Mouse (Mus musculus): ENCODE measurements around the gene Ghdc. TPM values are rescaled to one million over a fixed set of nuclear protein-coding genes. Genes with fewer than 3 reads are reported as not detected.
A peak's percentile ranks its signal among the peaks of the same experiment; 100 is the strongest.

The Ghdc gene
- polyA plus RNA-seq, 1 experiment from 2014 or later: 1.4 TPM

- H3K9ac ChIP-seq: no peak overlapping the region
- H3K9me3 ChIP-seq (replicated peaks): no peaks in the 10 kb centered on the region
- H3K36me3 ChIP-seq: no peaks in the 10 kb centered on the region
- H3K4me1 ChIP-seq (replicated peaks): peaks cover 23% of the 10 kb centered on the region
- no peak overlapping the region for H3K27ac ChIP-seq
- no peak for DNase-seq
- WGBS (ENCODE audit: insufficient replicate concordance): 78% methylated on average over 10 of the region's 10 CpGs
- no peak overlapping the region for H3K4me3 ChIP-seq (replicated peaks)
- ATAC-seq (ENCODE audit: low read depth): no peak
- peaks cover 50% of the 10 kb centered on the region for H3K27me3 ChIP-seq
- H3K4me2 ChIP-seq: no peak overlapping the region
Measured at GRCm38 (mm10) chr11:100746546-100746945, 24.2 kb downstream of the Ghdc start.

- no peak overlapping the region for H3K4me3 ChIP-seq (replicated peaks)
- H3K27ac ChIP-seq: no peak overlapping the region
- no peak for ATAC-seq (ENCODE audit: low read depth)
- DNase-seq: peak; percentile 38
- no peaks in the 10 kb centered on the region for H3K9me3 ChIP-seq (replicated peaks)
- no peak overlapping the region for H3K4me2 ChIP-seq
- H3K27me3 ChIP-seq: peaks cover 45% of the 10 kb centered on the region
- no peak overlapping the region for H3K9ac ChIP-seq
- WGBS (ENCODE audit: insufficient replicate concordance): 14% methylated on average over 6 of the region's 6 CpGs
- peaks cover 24% of the 10 kb centered on the region for H3K4me1 ChIP-seq (replicated peaks)
- H3K36me3 ChIP-seq: no peaks in the 10 kb centered on the region
Measured at GRCm38 (mm10) chr11:100745085-100745484, 25.7 kb downstream of the Ghdc start.

- 71% methylated on average over 6 of the region's 6 CpGs for WGBS (ENCODE audit: insufficient replicate concordance)
- Histone ChIP-seq H3K4me2 (no peak overlapping the region), H3K9me3 (replicated peaks) (no peaks in the 10 kb centered on the region), H3K4me3 (replicated peaks) (no peak overlapping the region), H3K4me1 (replicated peaks) (peaks cover 31% of the 10 kb centered on the region), H3K27ac (no peak overlapping the region), H3K36me3 (no peaks in the 10 kb centered on the region), H3K9ac (no peak overlapping the region), H3K27me3 (peaks cover 12% of the 10 kb centered on the region; the same call in 1 of the 2 replicates)
- DNase-seq (no peak), ATAC-seq (ENCODE audit: low read depth) (no peak)
Measured at GRCm38 (mm10) chr11:100741348-100741747, 29.4 kb downstream of the Ghdc start.

GRCm38 (mm10) chr11:100738749-100739148 lies 32.0 kb downstream of the Ghdc start:
- peak overlapping the region; percentile 69 for H3K9ac ChIP-seq

GRCm38 (mm10) chr11:100738066-100738604 lies 32.6 kb downstream of the Ghdc start, which contains the start of gene Rab5c:
TSS of gene Rab5c (minus strand) at chr11:100738215.
- H3K9me3 ChIP-seq (replicated peaks): no peaks in the 10 kb centered on the region
- H3K4me1 ChIP-seq (replicated peaks): peaks cover 58% of the 10 kb centered on the region
- peak; percentile 95 for ATAC-seq (ENCODE audit: low read depth)
- H3K36me3 ChIP-seq: peaks cover 20% of the 10 kb centered on the region
- peak within 1 kb of the TSS; percentile 97 for H3K27ac ChIP-seq
- peak within 1 kb of the TSS; percentile 98 for H3K4me2 ChIP-seq
- no peaks in the 10 kb centered on the region for H3K27me3 ChIP-seq
- peak; percentile 100 for DNase-seq
- WGBS (ENCODE audit: insufficient replicate concordance): under 1% methylated on average over 39 of the region's 39 CpGs
- peak within 1 kb of the TSS; percentile 99 for H3K4me3 ChIP-seq (replicated peaks)
- peak within 1 kb of the TSS; percentile 99 for H3K9ac ChIP-seq

More at GRCm38 (mm10) chr11:100738749-100739148, 32.0 kb downstream of the Ghdc start:
- H3K4me1 ChIP-seq (replicated peaks): peaks cover 52% of the 10 kb centered on the region
- peak overlapping the region; percentile 77 for H3K4me2 ChIP-seq
- DNase-seq (no peak), ATAC-seq (ENCODE audit: low read depth) (no peak)
- peaks cover 15% of the 10 kb centered on the region for H3K36me3 ChIP-seq
- no peaks in the 10 kb centered on the region for H3K9me3 ChIP-seq (replicated peaks)
- H3K27me3 ChIP-seq: no peaks in the 10 kb centered on the region
- 24% methylated on average over 5 of the region's 5 CpGs for WGBS (ENCODE audit: insufficient replicate concordance)
- peak overlapping the region; percentile 99 for H3K4me3 ChIP-seq (replicated peaks)
- peak overlapping the region; percentile 84 for H3K27ac ChIP-seq

- peak overlapping the region; percentile 99 for H3K4me3 ChIP-seq (replicated peaks)
- H3K27ac ChIP-seq: peak overlapping the region; percentile 97
- ATAC-seq (ENCODE audit: low read depth): peak; percentile 73
- H3K9ac ChIP-seq: peak overlapping the region; percentile 99
- H3K4me1 ChIP-seq (replicated peaks): peaks cover 68% of the 10 kb centered on the region
- under 1% methylated on average over 13 of the region's 13 CpGs for WGBS (ENCODE audit: insufficient replicate concordance)
- peak; percentile 77 for DNase-seq
- peaks cover 29% of the 10 kb centered on the region for H3K36me3 ChIP-seq
- no peaks in the 10 kb centered on the region for H3K27me3 ChIP-seq
- no peaks in the 10 kb centered on the region for H3K9me3 ChIP-seq (replicated peaks)
- H3K4me2 ChIP-seq: peak overlapping the region; percentile 98
Measured at GRCm38 (mm10) chr11:100737105-100737733, 33.5 kb downstream of the Ghdc start.

GRCm38 (mm10) chr11:100736746-100737080 lies 34.0 kb downstream of the Ghdc start:
- peak overlapping the region; percentile 98 for H3K4me2 ChIP-seq
- H3K27me3 ChIP-seq: no peaks in the 10 kb centered on the region
- peak overlapping the region; percentile 97 for H3K27ac ChIP-seq
- WGBS (ENCODE audit: insufficient replicate concordance): 37% methylated on average over 4 of the region's 4 CpGs
- peaks cover 34% of the 10 kb centered on the region for H3K36me3 ChIP-seq
- no peaks in the 10 kb centered on the region for H3K9me3 ChIP-seq (replicated peaks)
- ATAC-seq (ENCODE audit: low read depth) (no peak), DNase-seq (no peak)
- peak overlapping the region; percentile 99 for H3K9ac ChIP-seq
- peak overlapping the region; percentile 99 for H3K4me3 ChIP-seq (replicated peaks)
- peaks cover 72% of the 10 kb centered on the region for H3K4me1 ChIP-seq (replicated peaks)

GRCm38 (mm10) chr11:100735954-100736745 lies 34.6 kb downstream of the Ghdc start:
- H3K27ac ChIP-seq: peak overlapping the region; percentile 97
- peak overlapping the region; percentile 99 for H3K9ac ChIP-seq
- no peak for DNase-seq
- peak overlapping the region; percentile 99 for H3K4me3 ChIP-seq (replicated peaks)
- peaks cover 40% of the 10 kb centered on the region for H3K36me3 ChIP-seq
- ATAC-seq (ENCODE audit: low read depth): no peak
- H3K4me1 ChIP-seq (replicated peaks): peaks cover 78% of the 10 kb centered on the region
- no peaks in the 10 kb centered on the region for H3K9me3 ChIP-seq (replicated peaks)
- H3K4me2 ChIP-seq: peak overlapping the region; percentile 98
- no peaks in the 10 kb centered on the region for H3K27me3 ChIP-seq
- WGBS (ENCODE audit: insufficient replicate concordance): 22% methylated on average over 14 of the region's 14 CpGs

GRCm38 (mm10) chr11:100735134-100735865 lies 35.5 kb downstream of the Ghdc start:
- H3K27ac ChIP-seq: peak overlapping the region; percentile 97
- H3K9ac ChIP-seq: peak overlapping the region; percentile 99
- ATAC-seq (ENCODE audit: low read depth) (no peak), DNase-seq (no peak)
- H3K27me3 ChIP-seq: no peaks in the 10 kb centered on the region
- peak overlapping the region; percentile 99 for H3K4me3 ChIP-seq (replicated peaks)
- no peaks in the 10 kb centered on the region for H3K9me3 ChIP-seq (replicated peaks)
- 69% methylated on average over 9 of the region's 9 CpGs for WGBS (ENCODE audit: insufficient replicate concordance)
- H3K36me3 ChIP-seq: peaks cover 48% of the 10 kb centered on the region
- peaks cover 86% of the 10 kb centered on the region for H3K4me1 ChIP-seq (replicated peaks)
- H3K4me2 ChIP-seq: peak overlapping the region; percentile 98

- no peak for DNase-seq
- peak overlapping the region; percentile 43; the same call in 1 of the 2 replicates for H3K27ac ChIP-seq
- peak overlapping the region; percentile 13; the same call in 1 of the 2 replicates for H3K9ac ChIP-seq
- H3K27me3 ChIP-seq: no peaks in the 10 kb centered on the region
- H3K36me3 ChIP-seq: peaks cover 77% of the 10 kb centered on the region
- H3K4me3 ChIP-seq (replicated peaks): no peak overlapping the region
- H3K4me1 ChIP-seq (replicated peaks): peaks cover 89% of the 10 kb centered on the region
- 76% methylated on average over 6 of the region's 6 CpGs for WGBS (ENCODE audit: insufficient replicate concordance)
- no peak for ATAC-seq (ENCODE audit: low read depth)
- H3K9me3 ChIP-seq (replicated peaks): no peaks in the 10 kb centered on the region
- no peak overlapping the region for H3K4me2 ChIP-seq
Measured at GRCm38 (mm10) chr11:100730477-100731205, 40.1 kb downstream of the Ghdc start.
